Mouse (Mus musculus) megakaryocyte, embryonic 14.5 days (primary cell): ENCODE results near the gene Inpp5d.

ENCODE experiments used
- FLI1 ChIP-seq: IDR thresholded peaks from 2 replicates; pipeline ENCODE4 v1.6.1; 2012; ENCODE audit warnings: low read length, inconsistent platforms, mixed read lengths
- GATA1 ChIP-seq: IDR thresholded peaks from 3 replicates; pipeline ENCODE4 v1.6.1; 2012; ENCODE audit warnings: mixed read lengths, low read length, inconsistent platforms, borderline replicate concordance

DNA sequence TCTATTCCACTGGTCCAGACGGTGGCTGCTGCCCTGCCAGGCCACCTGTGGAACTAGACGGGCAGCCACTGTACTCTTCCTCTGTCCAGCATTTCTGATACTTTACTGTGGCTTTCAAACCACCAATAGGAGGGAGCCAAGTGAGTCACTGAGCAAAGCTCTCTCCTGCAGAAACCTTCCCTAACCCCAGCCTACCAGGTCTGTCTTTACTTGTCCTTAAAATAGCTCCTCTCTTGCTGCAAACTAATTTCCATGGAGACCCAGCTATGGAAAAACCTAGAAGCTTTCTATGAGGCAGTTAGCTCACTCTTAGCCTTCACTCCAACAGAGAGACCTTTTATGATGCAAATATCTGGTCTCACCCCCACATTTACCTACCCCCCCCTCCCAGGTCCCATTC, 102.0 kb downstream of the Inpp5d start:
- TF ChIP-seq FLI1 (no peak), GATA1 (no peak)
